Mouse (Mus musculus): ENCODE measurements at regions not wholly inside any gene's neighbourhood (a gene's known extent, or its start where the extent isn't known, plus 50 kb on each side); places are given as distances from the start of the nearest gene placed in this dataset.

DNA sequence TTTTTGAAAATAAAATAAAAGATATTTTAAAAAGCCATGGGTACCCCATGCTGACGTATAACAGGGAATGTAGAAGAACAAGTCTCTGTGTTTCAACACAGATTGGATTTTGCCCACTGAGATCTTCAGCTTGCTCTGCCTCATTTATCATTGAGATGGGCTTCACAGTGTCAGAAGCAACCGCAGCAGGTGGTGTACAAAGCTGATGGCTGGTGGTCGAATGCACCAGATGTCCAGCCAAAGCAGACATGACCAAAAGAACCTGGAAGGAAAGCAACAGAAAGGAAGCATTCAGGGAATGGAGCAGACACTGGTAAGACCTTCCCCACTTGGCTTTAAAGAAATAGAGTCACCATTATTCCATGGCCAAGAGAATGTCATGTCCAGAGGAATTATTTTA lies 247.9 kb downstream of the Plk2 start:
- no peaks in the 10 kb centered on the region for H3K27me3 ChIP-seq (replicated peaks; ENCODE audit: control insufficient read depth, insufficient read depth, low read length)
- H3K9ac ChIP-seq (replicated peaks; ENCODE audit: low read depth, low read length), result no peak overlapping the region
- H3K4me2 ChIP-seq (ENCODE audit: low read length), result no peak overlapping the region
- H3K4me3 ChIP-seq (replicated peaks; ENCODE audit: low read length), result no peak overlapping the region
- no peaks in the 10 kb centered on the region for H3K9me3 ChIP-seq (ENCODE audit: control insufficient read depth, low read length)
- H3K4me1 ChIP-seq (replicated peaks; ENCODE audit: control insufficient read depth, insufficient read depth, low read length), result peaks cover 12% of the 10 kb centered on the region
- no peak overlapping the region for H3K27ac ChIP-seq (ENCODE audit: low read length)
- 67% methylated on average over 3 of the region's 3 CpGs for WGBS
- ATAC-seq, result peak; percentile 26; the same call in 1 of the 2 replicates
- H3K36me3 ChIP-seq (ENCODE audit: control insufficient read depth, insufficient read depth), result no peaks in the 10 kb centered on the region

GRCm38 (mm10) chr13:110643198-110643896 lies 248.5 kb downstream of the Plk2 start:
- 7% methylated on average over 11 of the region's 11 CpGs for WGBS
- Histone ChIP-seq H3K4me2 (ENCODE audit: low read length) (peak overlapping the region; percentile 44), H3K27ac (ENCODE audit: low read length) (no peak overlapping the region), H3K9me3 (ENCODE audit: control insufficient read depth, low read length) (no peaks in the 10 kb centered on the region), H3K9ac (replicated peaks; ENCODE audit: low read depth, low read length) (0 out of 2 replicates have a peak overlapping the region, but pooled peaks have one; percentile 15), H3K4me1 (replicated peaks; ENCODE audit: control insufficient read depth, insufficient read depth, low read length) (peaks cover 12% of the 10 kb centered on the region), H3K27me3 (replicated peaks; ENCODE audit: control insufficient read depth, insufficient read depth, low read length) (no peaks in the 10 kb centered on the region), H3K36me3 (ENCODE audit: control insufficient read depth, insufficient read depth) (no peaks in the 10 kb centered on the region), H3K4me3 (replicated peaks; ENCODE audit: low read length) (no peak overlapping the region)
- peak; percentile 74 for ATAC-seq

DNA sequence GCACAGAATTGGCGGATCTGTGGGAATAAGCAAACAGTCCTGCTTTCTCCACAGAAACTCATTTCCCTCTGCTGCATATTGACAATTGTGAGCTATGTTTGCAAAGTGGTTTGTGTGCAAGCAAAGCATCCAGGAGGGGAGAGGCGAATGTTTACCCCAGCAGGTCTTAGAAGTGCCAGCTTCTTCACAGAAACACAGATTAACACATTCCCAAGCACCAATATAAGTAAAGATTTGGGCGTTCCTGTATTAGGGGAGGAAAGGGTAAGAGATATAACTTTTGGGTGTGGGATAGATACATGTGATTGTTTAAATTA lies 249.0 kb downstream of the Plk2 start:
- Histone ChIP-seq H3K9me3 (ENCODE audit: control insufficient read depth, low read length) (no peaks in the 10 kb centered on the region), H3K4me1 (replicated peaks; ENCODE audit: control insufficient read depth, insufficient read depth, low read length) (peaks cover 12% of the 10 kb centered on the region), H3K36me3 (ENCODE audit: control insufficient read depth, insufficient read depth) (no peaks in the 10 kb centered on the region), H3K27ac (ENCODE audit: low read length) (no peak overlapping the region), H3K4me3 (replicated peaks; ENCODE audit: low read length) (no peak overlapping the region), H3K9ac (replicated peaks; ENCODE audit: low read depth, low read length) (0 out of 2 replicates have a peak overlapping the region, but pooled peaks have one; percentile 15), H3K27me3 (replicated peaks; ENCODE audit: control insufficient read depth, insufficient read depth, low read length) (no peaks in the 10 kb centered on the region), H3K4me2 (ENCODE audit: low read length) (peak overlapping the region; percentile 44)
- 15% methylated on average over 3 of the region's 3 CpGs for WGBS
- no peak for ATAC-seq

GRCm38 (mm10) chr13:110649378-110649777 lies 254.5 kb downstream of the Plk2 start:
- Histone ChIP-seq H3K27me3 (replicated peaks; ENCODE audit: control insufficient read depth, insufficient read depth, low read length) (no peaks in the 10 kb centered on the region), H3K4me3 (replicated peaks; ENCODE audit: low read length) (no peak overlapping the region), H3K9ac (replicated peaks; ENCODE audit: low read depth, low read length) (no peak overlapping the region), H3K27ac (ENCODE audit: low read length) (peak overlapping the region; percentile 59), H3K4me1 (replicated peaks; ENCODE audit: control insufficient read depth, insufficient read depth, low read length) (peaks cover 8% of the 10 kb centered on the region), H3K4me2 (ENCODE audit: low read length) (no peak overlapping the region), H3K36me3 (ENCODE audit: control insufficient read depth, insufficient read depth) (no peaks in the 10 kb centered on the region), H3K9me3 (ENCODE audit: control insufficient read depth, low read length) (no peaks in the 10 kb centered on the region)
- ATAC-seq, result peak; percentile 24; the same call in 1 of the 2 replicates
- WGBS, result 62% methylated on average over 1 of the region's 1 CpGs

- Histone ChIP-seq H3K9ac (replicated peaks; ENCODE audit: low read depth, low read length) (no peak overlapping the region), H3K9me3 (ENCODE audit: control insufficient read depth, low read length) (no peaks in the 10 kb centered on the region), H3K27ac (ENCODE audit: low read length) (peak overlapping the region; percentile 84), H3K4me2 (ENCODE audit: low read length) (peak overlapping the region; percentile 29), H3K4me3 (replicated peaks; ENCODE audit: low read length) (no peak overlapping the region), H3K4me1 (replicated peaks; ENCODE audit: control insufficient read depth, insufficient read depth, low read length) (peaks cover 8% of the 10 kb centered on the region), H3K27me3 (replicated peaks; ENCODE audit: control insufficient read depth, insufficient read depth, low read length) (no peaks in the 10 kb centered on the region), H3K36me3 (ENCODE audit: control insufficient read depth, insufficient read depth) (no peaks in the 10 kb centered on the region)
- ATAC-seq, result peak; percentile 96
- WGBS, result 10% methylated on average over 2 of the region's 2 CpGs
Observed at GRCm38 (mm10) chr13:110649870-110650497, 255.1 kb downstream of the Plk2 start.

- Histone ChIP-seq H3K9me3 (ENCODE audit: control insufficient read depth, low read length) (no peaks in the 10 kb centered on the region), H3K36me3 (ENCODE audit: control insufficient read depth, insufficient read depth) (no peaks in the 10 kb centered on the region), H3K9ac (replicated peaks; ENCODE audit: low read depth, low read length) (no peak overlapping the region), H3K4me3 (replicated peaks; ENCODE audit: low read length) (no peak overlapping the region), H3K27ac (ENCODE audit: low read length) (0 out of 2 replicates have a peak overlapping the region, but pooled peaks have one; percentile 10), H3K4me2 (ENCODE audit: low read length) (no peak overlapping the region), H3K27me3 (replicated peaks; ENCODE audit: control insufficient read depth, insufficient read depth, low read length) (no peaks in the 10 kb centered on the region), H3K4me1 (replicated peaks; ENCODE audit: control insufficient read depth, insufficient read depth, low read length) (peaks cover 8% of the 10 kb centered on the region)
- WGBS, result 31% methylated on average over 7 of the region's 7 CpGs
- no peak for ATAC-seq
Observed at GRCm38 (mm10) chr13:110652201-110652600, 257.4 kb downstream of the Plk2 start.

DNA sequence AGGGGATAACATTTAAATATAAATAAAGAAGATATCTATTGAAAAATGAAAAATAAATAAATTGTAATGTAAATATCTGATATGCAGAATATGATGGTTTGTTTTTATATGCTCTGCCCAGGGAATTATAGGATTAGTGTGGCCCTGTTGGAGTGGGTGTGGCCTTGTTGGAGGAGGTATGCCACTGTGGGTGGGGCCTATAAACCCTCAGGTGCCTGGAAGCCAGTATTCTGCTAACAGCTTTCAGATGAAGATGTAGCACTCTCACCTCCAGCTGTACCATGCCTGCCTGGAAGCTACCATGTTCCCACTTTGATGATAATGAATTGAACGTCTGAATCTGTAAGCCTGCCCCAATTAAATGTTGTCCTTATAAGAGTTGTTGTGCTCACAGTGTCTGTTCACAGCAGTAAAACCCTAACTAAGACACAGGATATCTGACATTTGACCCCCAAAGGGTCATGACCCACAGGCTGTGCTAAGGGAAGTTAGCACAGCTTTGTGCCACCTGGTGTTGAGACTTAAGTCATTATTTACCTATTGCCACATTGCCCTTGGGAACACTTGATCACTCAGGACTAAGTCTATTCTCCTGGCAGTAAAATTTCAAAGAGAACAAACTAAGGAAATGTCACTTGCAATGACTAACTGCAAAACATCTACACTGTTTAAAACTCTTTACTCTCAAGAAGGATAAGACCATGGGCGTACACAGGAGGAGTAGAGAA lies 270.4 kb downstream of the Plk2 start:
- 58% methylated on average over 2 of the region's 2 CpGs for WGBS
- no peak for ATAC-seq
- Histone ChIP-seq H3K4me1 (replicated peaks; ENCODE audit: control insufficient read depth, insufficient read depth, low read length) (no peaks in the 10 kb centered on the region), H3K4me2 (ENCODE audit: low read length) (no peak overlapping the region), H3K27me3 (replicated peaks; ENCODE audit: control insufficient read depth, insufficient read depth, low read length) (no peaks in the 10 kb centered on the region), H3K27ac (ENCODE audit: low read length) (no peak overlapping the region), H3K4me3 (replicated peaks; ENCODE audit: low read length) (no peak overlapping the region), H3K36me3 (ENCODE audit: control insufficient read depth, insufficient read depth) (no peaks in the 10 kb centered on the region), H3K9ac (replicated peaks; ENCODE audit: low read depth, low read length) (no peak overlapping the region), H3K9me3 (ENCODE audit: control insufficient read depth, low read length) (no peaks in the 10 kb centered on the region)

GRCm38 (mm10) chr13:110667276-110667956 lies 272.6 kb downstream of the Plk2 start:
- Histone ChIP-seq H3K27me3 (replicated peaks; ENCODE audit: control insufficient read depth, insufficient read depth, low read length) (no peaks in the 10 kb centered on the region), H3K36me3 (ENCODE audit: control insufficient read depth, insufficient read depth) (no peaks in the 10 kb centered on the region), H3K27ac (ENCODE audit: low read length) (no peak overlapping the region), H3K9me3 (ENCODE audit: control insufficient read depth, low read length) (no peaks in the 10 kb centered on the region), H3K4me3 (replicated peaks; ENCODE audit: low read length) (no peak overlapping the region), H3K9ac (replicated peaks; ENCODE audit: low read depth, low read length) (no peak overlapping the region), H3K4me1 (replicated peaks; ENCODE audit: control insufficient read depth, insufficient read depth, low read length) (no peaks in the 10 kb centered on the region), H3K4me2 (ENCODE audit: low read length) (no peak overlapping the region)
- no peak for ATAC-seq
- WGBS, result 60% methylated on average over 7 of the region's 7 CpGs

- H3K4me3 ChIP-seq (replicated peaks; ENCODE audit: low read length), result no peak overlapping the region
- ATAC-seq, result peak; percentile 78
- 57% methylated on average over 2 of the region's 2 CpGs for WGBS
Observed at GRCm38 (mm10) chr13:110673536-110673935, 278.7 kb downstream of the Plk2 start.

More at GRCm38 (mm10) chr13:110673536-110673935, 278.7 kb downstream of the Plk2 start:
- Histone ChIP-seq H3K9ac (replicated peaks; ENCODE audit: low read depth, low read length) (no peak overlapping the region), H3K27me3 (replicated peaks; ENCODE audit: control insufficient read depth, insufficient read depth, low read length) (no peaks in the 10 kb centered on the region), H3K4me2 (ENCODE audit: low read length) (no peak overlapping the region), H3K36me3 (ENCODE audit: control insufficient read depth, insufficient read depth) (no peaks in the 10 kb centered on the region), H3K4me1 (replicated peaks; ENCODE audit: control insufficient read depth, insufficient read depth, low read length) (no peaks in the 10 kb centered on the region), H3K27ac (ENCODE audit: low read length) (no peak overlapping the region), H3K9me3 (ENCODE audit: control insufficient read depth, low read length) (no peaks in the 10 kb centered on the region)
